Mouse (Mus musculus) forebrain, embryonic 10.5 days (tissue): Measurements from ENCODE around the gene Ccdc115. TPM values are rescaled to one million over a fixed set of nuclear protein-coding genes. Genes with fewer than 3 reads are reported as not detected.
"Not testable (repeated sequence)": the region's sequence is repeated elsewhere in the genome, so short reads cannot be mapped to it uniquely, and the experiment has no call there.

Source experiments
- DNase-seq: peaks from one replicate; pipeline ENCODE4 v3.0.0-alpha.2; 2017; ENCODE audit warnings: low spot score; ENCODE audit errors: extremely low spot score
- H3K27ac ChIP-seq: fragments of 300-500 bp; sonication (generic); 2 replicates; pipeline ENCODE4 v1.5.1; 2016; ENCODE audit warnings: mild to moderate bottlenecking
- H3K27me3 ChIP-seq: fragments of 300-500 bp; sonication (generic); 2 replicates; pipeline ENCODE4 v1.6.1; 2016; ENCODE audit warnings: mild to moderate bottlenecking; ENCODE audit not compliant: poor library complexity, severe bottlenecking
- H3K36me3 ChIP-seq: fragments of 300-500 bp; sonication (generic); replicated peaks from 2 replicates; pipeline ENCODE4 v1.6.1; 2016; ENCODE audit warnings: mild to moderate bottlenecking, moderate library complexity
- H3K4me1 ChIP-seq: fragments of 300-500 bp; sonication (generic); 2 replicates; pipeline ENCODE4 v1.6.1; 2016
- H3K4me3 ChIP-seq: fragments of 300-500 bp; sonication (generic); 2 replicates; pipeline ENCODE4 v1.5.1; 2016; ENCODE audit warnings: mild to moderate bottlenecking, moderate library complexity
- H3K9me3 ChIP-seq: fragments of 300-500 bp; sonication (generic); 2 replicates; pipeline ENCODE4 v1.6.1; 2016; ENCODE audit warnings: mild to moderate bottlenecking, moderate library complexity
- WGBS: fragments of 180-500 bp; shearing (Covaris S2); methylation state at CpG from one replicate; pipeline ENCODE4 v1.1.7; 2016; 5-methylcytosine and 5-hydroxymethylcytosine counted together
- polyA plus RNA-seq: library from polyadenylated mRNA; unstranded; fragments of >200 nt; fragmentation: Nextera tagmentation; extraction: Ambion mirVana; gene quantifications from 2 replicates; pipeline ENCODE4 v1.2.1, GENCODE M21; 2016

Ccdc115 gene
- polyA plus RNA-seq, 1 experiment from 2014 or later = 70.3 TPM

DNA sequence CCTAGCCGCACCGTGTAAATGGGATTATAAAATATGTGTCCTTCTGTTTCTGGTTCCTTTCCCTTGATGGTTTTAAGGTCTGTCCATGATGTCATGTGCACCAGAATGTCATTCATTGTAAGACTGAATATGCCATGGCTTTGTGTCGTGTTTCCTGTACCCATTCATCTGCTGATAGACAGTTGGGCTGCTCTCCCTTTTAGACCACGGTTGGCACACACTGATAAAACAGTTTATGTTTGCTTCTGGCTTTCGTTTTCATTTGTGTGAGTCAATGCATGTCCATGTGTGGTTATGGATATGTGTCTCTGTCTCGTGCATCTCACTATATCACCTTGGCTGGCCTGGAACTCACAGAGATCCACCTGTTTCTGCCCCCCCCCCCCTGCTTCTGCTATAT lies 26.0 kb upstream of the Ccdc115 start:
- peaks cover 11% of the 10 kb centered on the region for H3K4me1 ChIP-seq
- no peaks in the 10 kb centered on the region for H3K36me3 ChIP-seq
- no peak overlapping the region for H3K27ac ChIP-seq
- H3K9me3 ChIP-seq = no peaks in the 10 kb centered on the region
- H3K27me3 ChIP-seq = peaks cover 25% of the 10 kb centered on the region
- 87% methylated on average over 6 of the region's 6 CpGs for WGBS
- no peak for DNase-seq
- H3K4me3 ChIP-seq = no peak overlapping the region

DNA sequence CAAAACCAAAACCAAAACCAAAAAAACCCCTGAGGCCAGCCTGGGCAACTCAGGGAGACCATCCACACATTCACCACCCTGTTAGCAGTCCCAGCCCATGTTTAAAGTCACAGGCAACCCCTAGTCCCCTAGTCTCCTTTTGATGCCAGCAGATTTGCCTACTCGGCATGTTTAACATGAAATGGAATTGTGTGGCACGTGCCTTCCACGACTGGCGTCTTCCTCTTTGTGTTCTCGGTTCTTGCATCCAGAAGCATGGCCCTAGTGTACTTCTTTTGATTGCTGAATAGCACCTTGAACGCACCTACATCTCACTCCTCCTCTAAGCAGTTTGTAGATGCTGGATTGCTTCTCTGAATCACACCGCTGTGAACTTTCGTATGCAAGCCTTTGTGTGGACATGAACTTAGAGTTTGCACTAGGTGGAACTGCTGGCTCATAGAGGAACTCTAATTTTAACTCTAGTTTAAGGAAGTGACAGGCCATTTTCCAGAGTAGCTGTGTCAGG lies 24.9 kb upstream of the Ccdc115 start:
- DNase-seq = no peak
- Histone ChIP-seq H3K36me3 (no peaks in the 10 kb centered on the region), H3K27ac (no peak overlapping the region), H3K9me3 (no peaks in the 10 kb centered on the region), H3K4me1 (peaks cover 20% of the 10 kb centered on the region), H3K27me3 (peaks cover 35% of the 10 kb centered on the region), H3K4me3 (no peak overlapping the region)
- 91% methylated on average over 8 of the region's 8 CpGs for WGBS

DNA sequence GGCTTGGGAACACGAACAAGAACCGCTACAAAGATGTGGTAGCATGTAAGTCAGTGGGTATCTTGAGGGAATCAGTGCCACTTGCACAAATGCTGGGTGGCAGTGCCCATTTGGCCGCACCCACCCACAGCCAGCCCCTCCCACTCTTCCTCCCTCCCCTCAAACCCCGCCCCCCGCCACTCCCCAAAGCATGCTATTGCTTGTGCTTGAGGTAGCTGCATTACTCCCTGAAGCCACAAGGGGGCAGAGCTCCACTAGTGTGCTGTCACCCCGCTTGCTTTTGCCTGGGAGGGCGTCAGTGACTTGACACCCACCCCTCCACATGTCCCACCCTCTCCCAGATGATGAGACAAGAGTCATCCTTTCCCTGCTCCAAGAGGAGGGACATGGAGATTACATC lies 23.3 kb upstream of the Ccdc115 start:
- 14% methylated on average over 7 of the region's 7 CpGs for WGBS
- H3K9me3 ChIP-seq = no peaks in the 10 kb centered on the region
- H3K27me3 ChIP-seq = peaks cover 51% of the 10 kb centered on the region
- H3K36me3 ChIP-seq = no peaks in the 10 kb centered on the region
- H3K27ac ChIP-seq = no peak overlapping the region
- peaks cover 21% of the 10 kb centered on the region for H3K4me1 ChIP-seq
- H3K4me3 ChIP-seq = no peak overlapping the region
- DNase-seq = peak; percentile 60

DNA sequence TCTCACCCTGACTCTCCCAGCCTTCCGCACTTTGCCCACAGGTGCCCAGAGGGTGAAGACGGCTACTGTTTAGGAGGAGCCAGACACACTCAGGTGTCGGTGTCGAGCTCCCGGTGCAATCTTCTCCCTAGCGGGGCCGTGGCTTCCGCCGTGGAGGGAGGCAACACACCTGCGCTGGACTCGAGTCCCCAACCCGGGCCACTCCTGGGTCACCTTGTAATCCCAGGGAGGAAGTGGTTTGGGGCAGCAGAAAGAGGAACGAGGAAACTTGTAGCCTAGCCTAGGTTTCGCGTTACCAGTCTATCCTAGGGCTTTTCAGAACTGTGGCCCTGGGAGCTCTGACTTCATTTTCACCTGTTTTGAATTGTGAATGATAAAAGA lies 20.6 kb upstream of the Ccdc115 start:
- no peaks in the 10 kb centered on the region for H3K36me3 ChIP-seq
- H3K4me3 ChIP-seq = peak overlapping the region; percentile 71
- WGBS = 2% methylated on average over 15 of the region's 15 CpGs
- peaks cover 19% of the 10 kb centered on the region for H3K4me1 ChIP-seq
- DNase-seq = no peak
- H3K27ac ChIP-seq = no peak overlapping the region
- peaks cover 67% of the 10 kb centered on the region for H3K27me3 ChIP-seq
- no peaks in the 10 kb centered on the region for H3K9me3 ChIP-seq

DNA sequence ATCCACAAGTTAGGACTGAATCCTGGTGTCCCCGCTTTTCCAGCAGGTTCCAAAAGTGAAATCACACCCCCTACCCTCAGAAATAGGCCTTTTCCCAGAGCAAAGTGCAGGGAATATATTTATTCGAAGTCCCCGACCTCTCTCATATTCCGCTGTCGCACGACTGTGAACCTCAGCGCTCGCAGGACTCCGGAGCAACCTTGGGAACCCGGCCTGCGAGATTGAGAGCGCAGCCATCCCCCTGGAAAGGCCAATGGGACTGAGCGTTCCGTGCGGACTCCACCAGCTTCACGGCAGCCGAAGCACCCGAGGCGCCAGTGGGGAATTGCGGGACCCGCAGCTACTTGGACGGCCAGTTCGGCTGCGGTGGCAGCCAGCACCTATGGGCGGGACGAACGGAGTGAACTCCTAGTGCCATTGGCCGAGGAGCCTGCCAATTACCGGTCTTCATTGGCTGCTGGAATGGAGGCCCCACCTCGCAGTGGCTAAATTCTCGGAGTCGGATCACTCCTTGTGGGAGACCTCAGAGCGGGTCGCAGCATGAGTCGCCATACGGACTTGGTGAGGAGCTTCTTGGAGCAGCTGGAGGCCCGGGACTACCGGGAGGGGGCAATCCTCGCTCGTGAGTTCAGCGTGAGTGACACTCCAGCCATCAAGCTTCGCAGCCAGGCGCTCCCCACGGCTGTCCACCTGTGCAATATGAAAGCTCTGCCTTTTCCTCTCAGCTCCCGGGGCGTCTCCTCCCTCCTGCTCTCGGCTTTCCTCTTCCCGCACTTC lies 20.0 kb upstream of the Ccdc115 start, which contains the start of gene Ptpn18:
TSS of gene Ptpn18 (plus strand) at position 479 of the 777 bp plus-strand sequence.
- H3K4me3 ChIP-seq = peak within 1 kb of the TSS; percentile 71
- peaks cover 19% of the 10 kb centered on the region for H3K4me1 ChIP-seq
- no peaks in the 10 kb centered on the region for H3K36me3 ChIP-seq
- H3K27ac ChIP-seq = peak within 1 kb of the TSS; percentile 69; the same call in 1 of the 2 replicates
- no peaks in the 10 kb centered on the region for H3K9me3 ChIP-seq
- WGBS = under 1% methylated on average over 48 of the region's 48 CpGs
- DNase-seq = peak; percentile 87
- peaks cover 67% of the 10 kb centered on the region for H3K27me3 ChIP-seq

DNA sequence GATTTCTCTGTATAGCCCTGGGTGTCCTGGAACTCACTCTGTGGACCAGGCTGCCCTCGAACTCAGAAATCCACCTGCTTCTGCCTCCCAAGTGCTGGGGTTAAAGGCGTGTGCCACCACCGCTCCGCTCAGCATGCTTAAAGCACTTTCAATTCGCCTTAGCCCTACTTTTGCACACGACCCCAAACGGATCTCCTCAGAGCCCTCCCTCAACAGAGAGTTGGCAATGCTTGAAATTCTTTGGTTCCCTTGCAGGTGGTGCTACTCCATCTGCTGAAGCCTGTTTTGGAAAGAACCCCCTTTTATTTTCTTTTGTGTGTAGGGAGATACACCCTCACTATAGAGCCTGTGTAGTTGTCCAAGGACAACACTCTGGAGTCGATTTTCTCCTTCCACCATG lies 19.0 kb upstream of the Ccdc115 start:
- 31% methylated on average over 8 of the region's 8 CpGs for WGBS
- Histone ChIP-seq H3K27ac (no peak overlapping the region), H3K36me3 (no peaks in the 10 kb centered on the region), H3K4me1 (peaks cover 19% of the 10 kb centered on the region), H3K4me3 (no peak overlapping the region), H3K27me3 (peaks cover 67% of the 10 kb centered on the region), H3K9me3 (no peaks in the 10 kb centered on the region)
- DNase-seq = no peak

DNA sequence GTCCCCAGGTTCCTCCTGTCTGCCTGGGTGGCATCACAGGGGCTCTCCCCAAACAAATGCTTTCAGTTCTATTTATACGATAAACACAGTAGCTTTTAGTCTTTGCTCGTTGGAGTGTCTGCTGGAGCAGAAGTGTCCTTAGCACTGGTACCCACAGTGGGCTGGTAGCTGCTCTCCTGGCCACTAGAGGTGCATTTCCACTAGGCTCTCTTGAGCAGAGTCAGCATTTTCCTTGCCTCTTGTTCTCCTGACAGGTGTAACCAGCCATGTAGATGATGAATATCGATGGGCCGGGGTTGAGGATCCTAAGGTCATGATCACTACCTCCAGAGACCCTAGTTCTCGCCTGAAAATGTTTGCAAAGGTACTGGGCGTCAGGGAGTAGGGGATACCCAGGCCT lies 3.7 kb upstream of the Ccdc115 start:
- H3K4me1 ChIP-seq = peaks cover 24% of the 10 kb centered on the region
- 96% methylated on average over 6 of the region's 6 CpGs for WGBS
- H3K36me3 ChIP-seq = peaks cover 64% of the 10 kb centered on the region

DNA sequence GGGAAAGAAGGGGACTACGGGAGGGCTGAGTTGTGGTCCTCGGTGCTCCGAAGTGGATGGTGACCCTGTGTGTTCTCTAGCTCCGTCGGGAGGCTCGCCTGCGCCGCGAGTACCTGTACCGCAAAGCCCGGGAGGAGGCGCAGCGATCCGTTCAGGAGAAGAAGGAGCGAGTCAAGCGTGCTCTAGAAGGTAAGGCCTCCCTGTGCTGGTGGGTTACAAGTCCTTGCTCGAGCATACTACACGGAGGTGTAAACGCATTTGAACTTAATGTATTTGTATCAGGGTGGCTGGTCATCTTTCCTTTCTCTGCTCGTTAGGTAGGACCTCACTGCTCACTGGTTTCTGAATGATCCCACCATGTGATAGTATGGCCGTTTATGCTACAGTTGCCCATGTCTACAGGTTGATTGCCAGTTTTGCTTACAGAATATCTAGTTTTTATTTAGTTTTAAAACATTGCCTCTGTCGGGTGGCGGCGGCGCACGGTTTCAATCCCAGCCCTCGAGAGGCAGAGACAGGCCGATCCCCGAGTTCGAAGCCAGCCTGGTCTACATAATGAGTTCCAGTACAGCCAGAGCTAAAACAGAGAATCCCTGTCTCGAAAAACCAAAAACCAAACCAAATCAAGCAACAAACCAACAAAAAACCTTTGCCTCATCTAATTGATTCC lies 624 bp upstream of the Ccdc115 start:
- Histone ChIP-seq H3K27me3 (no peaks in the 10 kb centered on the region), H3K36me3 (peaks cover 51% of the 10 kb centered on the region), H3K4me1 (peaks cover 30% of the 10 kb centered on the region), H3K4me3 (peak overlapping the region; percentile 80), H3K9me3 (no peaks in the 10 kb centered on the region), H3K27ac (peak overlapping the region; percentile 88)
- 9% methylated on average over 31 of the region's 31 CpGs for WGBS
- DNase-seq = no peak

More for the DNA sequence above, 3.7 kb upstream of the Ccdc115 start:
- no peak overlapping the region for H3K27ac ChIP-seq
- no peaks in the 10 kb centered on the region for H3K27me3 ChIP-seq
- no peak for DNase-seq
- no peak overlapping the region for H3K4me3 ChIP-seq
- H3K9me3 ChIP-seq = no peaks in the 10 kb centered on the region

DNA sequence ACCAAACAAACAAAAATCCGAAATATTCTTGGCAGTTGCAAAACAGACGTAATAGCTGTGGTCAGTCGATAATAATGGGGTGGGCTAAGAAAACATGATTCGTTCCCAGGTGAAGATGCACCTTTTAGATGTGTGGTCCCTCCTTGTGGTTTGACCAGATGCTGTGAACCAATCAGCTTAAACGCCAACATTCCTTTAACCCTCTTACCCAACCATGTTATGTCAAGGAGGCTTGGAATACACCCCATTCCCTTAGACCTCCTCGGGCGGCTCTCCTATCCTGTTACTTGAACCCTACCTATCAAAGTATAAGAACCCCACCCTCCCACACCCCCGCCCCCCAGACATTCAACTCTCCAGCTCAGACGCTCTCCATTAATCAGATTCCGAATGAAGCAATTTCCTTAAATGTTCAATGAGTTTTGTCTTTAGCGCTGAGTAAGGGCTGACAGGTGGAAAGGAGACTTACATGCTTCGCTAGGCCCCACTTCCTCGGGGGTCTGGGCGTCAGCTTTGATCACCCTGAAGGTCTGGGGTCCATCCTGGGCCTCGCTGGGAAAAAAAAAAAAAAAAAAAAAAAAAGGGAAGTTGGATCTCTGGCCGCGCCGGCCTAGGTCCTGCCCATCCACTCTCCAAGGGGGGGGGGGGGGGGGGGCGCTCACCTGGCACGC lies 956 bp downstream of the Ccdc115 start:
- Histone ChIP-seq H3K27ac (peak overlapping the region; percentile 88), H3K36me3 (peaks cover 35% of the 10 kb centered on the region), H3K27me3 (no peaks in the 10 kb centered on the region), H3K4me3 (peak overlapping the region; percentile 80), H3K9me3 (no peaks in the 10 kb centered on the region), H3K4me1 (peaks cover 40% of the 10 kb centered on the region)
- no peak for DNase-seq
- 50% methylated on average over 15 of the region's 20 CpGs for WGBS

DNA sequence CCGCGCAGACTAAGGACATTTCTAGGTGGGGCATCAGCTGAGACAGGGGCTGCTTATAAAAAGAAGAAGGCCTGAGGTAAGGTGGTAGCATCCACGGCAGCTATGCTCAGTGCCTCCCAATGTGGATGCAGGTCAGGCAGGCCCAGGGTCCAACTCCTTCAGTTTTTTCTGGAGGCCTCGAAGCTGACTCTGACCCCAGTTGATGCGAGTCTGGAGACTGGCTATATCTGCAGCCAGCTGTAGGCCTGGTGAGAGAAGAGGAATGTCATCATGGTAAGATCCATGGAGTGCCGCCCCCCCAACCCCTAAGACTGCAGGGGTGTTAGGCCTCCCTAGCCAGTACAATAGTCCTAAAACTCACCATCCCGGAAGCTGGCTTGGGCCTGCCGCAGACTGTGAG lies 2.1 kb downstream of the Ccdc115 start:
- H3K36me3 ChIP-seq = peaks cover 24% of the 10 kb centered on the region
- not testable (repeated sequence) for H3K4me3 ChIP-seq, DNase-seq, H3K9me3 ChIP-seq, H3K27me3 ChIP-seq, H3K27ac ChIP-seq
- H3K4me1 ChIP-seq = peaks cover 51% of the 10 kb centered on the region
- 93% methylated on average over 8 of the region's 8 CpGs for WGBS

DNA sequence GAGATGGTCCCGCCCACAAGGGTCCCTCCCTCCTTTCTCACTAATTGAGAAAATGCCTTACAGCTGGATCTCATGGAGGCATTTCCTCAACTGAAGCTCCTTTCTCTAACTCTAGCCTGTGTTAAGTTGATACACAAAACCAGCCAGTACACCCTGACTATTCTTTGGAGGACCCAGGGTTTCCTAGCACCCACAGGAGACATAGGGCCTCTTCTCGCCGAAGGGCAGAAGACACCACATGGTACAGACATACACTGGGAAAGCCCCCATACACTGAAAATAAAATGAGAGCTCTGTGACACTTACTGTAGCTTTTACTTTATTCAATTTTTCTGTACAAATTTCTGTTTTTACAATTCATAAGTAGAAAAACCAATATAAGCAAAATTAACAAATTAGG lies 3.1 kb downstream of the Ccdc115 start:
- Histone ChIP-seq H3K27me3 (no peaks in the 10 kb centered on the region), H3K4me3 (no peak overlapping the region), H3K27ac (no peak overlapping the region), H3K9me3 (peaks cover 10% of the 10 kb centered on the region), H3K36me3 (peaks cover 24% of the 10 kb centered on the region), H3K4me1 (peaks cover 49% of the 10 kb centered on the region)
- WGBS = 81% methylated on average over 3 of the region's 3 CpGs
- no peak for DNase-seq

DNA sequence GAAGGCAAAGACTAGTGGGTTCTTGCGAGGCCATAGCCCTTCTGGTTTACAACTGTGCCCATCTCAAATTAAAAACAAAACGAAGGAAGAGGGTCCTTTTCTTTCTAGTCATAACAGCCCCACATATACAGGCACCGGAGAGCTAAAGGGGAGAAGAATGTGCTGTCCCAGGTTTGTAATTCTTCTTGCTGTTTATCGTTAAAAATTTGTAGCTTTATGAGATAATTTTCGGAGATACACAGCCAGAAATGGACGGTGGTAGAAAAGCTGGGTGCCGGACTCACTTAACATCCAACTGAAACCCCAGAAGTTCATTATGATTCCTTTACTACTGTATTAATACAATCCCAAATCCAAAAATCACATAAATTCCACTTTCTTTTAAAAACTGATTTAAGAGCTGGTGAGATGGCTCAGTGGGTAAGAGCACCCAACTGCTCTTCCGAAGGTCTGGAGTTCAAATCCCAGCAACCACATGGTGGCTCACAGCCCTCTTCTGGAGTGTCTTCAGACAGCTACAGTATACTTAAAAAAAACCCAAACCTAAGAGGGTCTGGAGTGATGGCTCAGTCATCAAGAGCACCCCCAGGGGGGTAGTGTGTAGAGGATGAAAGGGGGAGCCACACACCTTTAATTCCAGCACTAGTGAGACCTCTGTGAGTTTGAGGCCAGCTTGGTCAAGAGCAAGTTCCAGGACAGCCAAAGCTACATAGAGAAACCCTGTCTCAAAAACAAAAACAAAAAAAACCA lies 3.9 kb downstream of the Ccdc115 start:
- H3K9me3 ChIP-seq = peaks cover 18% of the 10 kb centered on the region
- no peak for DNase-seq
- peaks cover 41% of the 10 kb centered on the region for H3K4me1 ChIP-seq
- H3K36me3 ChIP-seq = peaks cover 30% of the 10 kb centered on the region
- 30% methylated on average over 8 of the region's 8 CpGs for WGBS
- peak overlapping the region; percentile 92 for H3K27ac ChIP-seq
- peak overlapping the region; percentile 67 for H3K4me3 ChIP-seq
- no peaks in the 10 kb centered on the region for H3K27me3 ChIP-seq
